Mouse (Mus musculus) kidney, embryonic 16.5 days (tissue): Measurements from ENCODE around the gene Cdc42ep5. TPM values are rescaled to one million over a fixed set of nuclear protein-coding genes. Genes with fewer than 3 reads are reported as not detected.

Experiments
- ATAC-seq: fragments of 200-750 bp; cut with Nextera tagmentation; 2 replicates; pipeline ENCODE4 v1.8.0; 2017; ENCODE audit warnings: moderate TSS enrichment; ENCODE audit not compliant: low FRiP score, low TSS enrichment
- H3K27ac ChIP-seq: fragments of 300-500 bp; sonication (generic); 2 replicates; pipeline ENCODE4 v1.5.1; 2014; ENCODE audit warnings: low read length
- H3K27me3 ChIP-seq: fragments of 300-500 bp; sonication (generic); 2 replicates; pipeline ENCODE4 v1.6.1; 2014; ENCODE audit warnings: low read length, control low read depth, mixed read lengths; ENCODE audit not compliant: insufficient read depth
- H3K36me3 ChIP-seq: fragments of 300-500 bp; sonication (generic); 2 replicates; pipeline ENCODE4 v1.6.1; 2014; ENCODE audit warnings: low read length, control low read depth, mixed read lengths; ENCODE audit not compliant: insufficient read depth
- H3K4me1 ChIP-seq: fragments of 300-500 bp; sonication (generic); 2 replicates; pipeline ENCODE4 v1.6.1; 2014; ENCODE audit warnings: low read length, control low read depth, mixed read lengths; ENCODE audit not compliant: insufficient read depth
- H3K4me2 ChIP-seq: fragments of 300-500 bp; sonication (generic); replicated peaks from 2 replicates; pipeline ENCODE4 v1.6.1; 2014; ENCODE audit warnings: low read depth, low read length
- H3K4me3 ChIP-seq: fragments of 300-500 bp; sonication (generic); 2 replicates; pipeline ENCODE4 v1.5.1; 2014; ENCODE audit warnings: mild to moderate bottlenecking, low read length
- H3K9ac ChIP-seq: fragments of 300-500 bp; sonication (generic); replicated peaks from 2 replicates; pipeline ENCODE4 v1.6.1; 2014; ENCODE audit warnings: low read length
- H3K9me3 ChIP-seq: fragments of 300-500 bp; sonication (generic); 2 replicates; pipeline ENCODE4 v1.6.1; 2016; ENCODE audit warnings: low read length, control low read depth
- WGBS: fragments of 180-500 bp; shearing (Covaris S2); extraction: QIAGEN DNeasy Blood & Tissue Kit; methylation state at CpG from one replicate; pipeline ENCODE4 v1.1.7; 2014; 5-methylcytosine and 5-hydroxymethylcytosine counted together
- polyA plus RNA-seq: library from polyadenylated mRNA; unstranded; fragments of >200 nt; fragmentation: Nextera tagmentation; extraction: Ambion mirVana; gene quantifications from 2 replicates; pipeline ENCODE4 v1.2.1, GENCODE M21; 2015

The Cdc42ep5 gene
- polyA plus RNA-seq, 1 experiment from 2014 or later, result 43.2 TPM

DNA sequence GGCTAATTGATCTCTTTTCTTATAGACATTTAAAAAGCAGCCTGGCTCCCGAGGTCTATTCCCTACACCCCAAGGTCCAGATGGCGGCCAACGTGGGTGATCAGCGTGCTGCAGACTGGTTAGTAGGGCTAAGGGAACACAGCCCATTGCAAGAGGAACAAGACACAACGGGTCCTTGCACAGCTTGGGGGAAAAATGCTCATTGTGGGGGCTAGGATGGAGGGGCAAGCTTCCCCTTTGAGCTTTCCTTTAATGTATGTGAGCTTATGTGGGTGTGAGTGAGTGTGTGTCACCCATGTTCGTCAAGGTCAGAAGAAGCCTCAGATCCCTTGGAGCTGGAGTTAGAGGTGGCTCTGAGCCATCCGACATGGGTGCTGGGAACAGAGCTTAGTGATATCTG lies 26.0 kb downstream of the Cdc42ep5 start:
- Histone ChIP-seq H3K36me3 (peaks cover 52% of the 10 kb centered on the region), H3K27ac (no peak overlapping the region), H3K4me3 (no peak overlapping the region), H3K4me1 (peaks cover 11% of the 10 kb centered on the region), H3K4me2 (no peak overlapping the region), H3K9ac (no peak overlapping the region), H3K9me3 (no peaks in the 10 kb centered on the region), H3K27me3 (no peaks in the 10 kb centered on the region)
- WGBS, result 95% methylated on average over 7 of the region's 7 CpGs
- ATAC-seq, result no peak

DNA sequence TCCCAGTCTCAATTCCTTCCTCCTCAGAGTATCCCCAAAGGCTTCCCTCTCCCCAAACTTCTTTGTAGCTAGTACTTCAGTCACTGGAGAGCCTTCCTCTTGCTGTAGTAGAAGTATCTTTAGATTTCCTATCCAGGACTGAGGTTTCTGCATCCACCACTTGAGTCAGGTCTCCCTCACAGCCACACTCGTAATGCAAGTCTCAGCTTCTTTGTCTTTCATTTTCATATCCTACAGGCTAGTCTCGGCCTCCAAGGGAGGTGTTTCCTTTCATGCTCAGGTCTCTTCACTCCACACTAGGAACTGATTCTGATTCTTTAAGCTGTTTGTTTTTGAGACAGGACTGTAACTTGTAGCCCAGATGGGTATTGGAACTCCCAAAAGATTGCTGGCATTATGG lies 26.5 kb downstream of the Cdc42ep5 start:
- peak overlapping the region; percentile 95 for H3K9ac ChIP-seq
- WGBS, result 81% methylated on average over 2 of the region's 2 CpGs
- ATAC-seq, result no peak
- peaks cover 11% of the 10 kb centered on the region for H3K4me1 ChIP-seq
- H3K36me3 ChIP-seq, result peaks cover 47% of the 10 kb centered on the region
- H3K9me3 ChIP-seq, result no peaks in the 10 kb centered on the region
- H3K4me2 ChIP-seq, result peak overlapping the region; percentile 85
- H3K4me3 ChIP-seq, result peak overlapping the region; percentile 86
- H3K27me3 ChIP-seq, result no peaks in the 10 kb centered on the region
- H3K27ac ChIP-seq, result no peak overlapping the region

DNA sequence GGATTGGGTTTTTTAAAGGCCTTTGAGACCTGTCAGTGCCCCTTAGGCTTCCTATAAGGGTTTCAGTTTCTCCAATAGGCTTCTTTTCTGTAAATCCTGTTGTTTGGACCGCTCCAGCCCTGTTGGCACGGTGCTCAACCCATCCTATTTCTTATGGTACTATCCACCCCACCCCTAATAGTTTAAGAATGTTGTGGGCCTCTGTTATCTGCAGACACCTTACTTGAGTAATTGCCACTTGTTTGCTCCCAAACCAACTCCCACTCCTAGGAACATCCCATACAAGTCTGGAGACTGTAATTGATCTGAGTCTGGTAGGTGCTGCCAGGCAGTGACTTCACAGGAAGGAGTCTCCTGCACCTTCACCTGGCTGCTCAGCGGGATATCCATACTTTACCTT lies 26.9 kb downstream of the Cdc42ep5 start:
- Histone ChIP-seq H3K36me3 (peaks cover 42% of the 10 kb centered on the region), H3K9me3 (no peaks in the 10 kb centered on the region), H3K4me2 (peak overlapping the region; percentile 85), H3K4me1 (peaks cover 11% of the 10 kb centered on the region), H3K4me3 (peak overlapping the region; percentile 86), H3K9ac (peak overlapping the region; percentile 95), H3K27ac (peak overlapping the region; percentile 96; the same call in 1 of the 2 replicates), H3K27me3 (no peaks in the 10 kb centered on the region)
- WGBS, result 56% methylated on average over 3 of the region's 3 CpGs
- no peak for ATAC-seq

DNA sequence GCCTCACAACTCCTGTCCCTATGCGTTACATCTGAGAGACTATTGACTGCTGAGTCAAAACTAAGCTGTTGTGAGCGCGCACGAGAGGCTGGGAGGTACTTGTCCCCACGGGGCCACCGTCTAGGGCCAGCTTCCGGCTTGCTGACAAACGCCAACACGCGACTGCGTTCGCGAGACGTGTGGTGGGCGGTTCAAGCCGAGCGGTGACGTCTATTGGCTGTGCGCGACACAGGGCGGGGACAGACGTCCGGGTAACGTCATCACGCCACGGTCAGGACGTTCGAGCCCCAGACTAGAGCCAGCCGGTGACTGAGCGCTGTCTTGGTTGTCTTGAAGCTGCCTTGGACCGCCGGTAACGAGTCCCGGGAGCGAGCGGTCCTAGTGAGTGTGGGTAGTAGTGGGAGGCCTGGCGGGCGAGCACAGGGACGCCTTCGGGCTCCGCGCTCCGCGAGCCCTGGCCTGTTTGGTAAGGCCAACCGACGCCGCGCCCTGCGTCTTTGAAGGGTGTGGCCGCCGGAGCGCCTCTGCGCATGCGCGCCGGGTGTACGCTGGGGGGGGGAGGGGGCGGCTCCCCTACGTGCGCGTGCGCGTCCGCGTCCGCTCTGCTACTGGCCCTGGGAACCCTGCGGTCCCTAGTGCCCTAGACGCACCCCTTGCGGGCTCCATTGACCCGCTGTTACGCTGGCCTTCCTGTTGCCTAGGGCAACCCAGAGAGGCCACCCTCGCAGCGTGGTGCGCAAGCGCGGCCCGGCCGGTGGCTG lies 27.7 kb downstream of the Cdc42ep5 start, which contains the start of gene Leng8:
Gene Leng8 (plus strand): TSS at position 269 of the 761 bp plus-strand sequence.
- Histone ChIP-seq H3K27me3 (no peaks in the 10 kb centered on the region), H3K36me3 (peaks cover 34% of the 10 kb centered on the region), H3K27ac (peak within 1 kb of the TSS; percentile 96), H3K4me2 (peak within 1 kb of the TSS; percentile 85), H3K4me3 (peak within 1 kb of the TSS; percentile 86), H3K9ac (peak within 1 kb of the TSS; percentile 95), H3K9me3 (no peaks in the 10 kb centered on the region), H3K4me1 (peaks cover 11% of the 10 kb centered on the region)
- 0% methylated on average over 74 of the region's 78 CpGs for WGBS
- ATAC-seq, result peak; percentile 99

DNA sequence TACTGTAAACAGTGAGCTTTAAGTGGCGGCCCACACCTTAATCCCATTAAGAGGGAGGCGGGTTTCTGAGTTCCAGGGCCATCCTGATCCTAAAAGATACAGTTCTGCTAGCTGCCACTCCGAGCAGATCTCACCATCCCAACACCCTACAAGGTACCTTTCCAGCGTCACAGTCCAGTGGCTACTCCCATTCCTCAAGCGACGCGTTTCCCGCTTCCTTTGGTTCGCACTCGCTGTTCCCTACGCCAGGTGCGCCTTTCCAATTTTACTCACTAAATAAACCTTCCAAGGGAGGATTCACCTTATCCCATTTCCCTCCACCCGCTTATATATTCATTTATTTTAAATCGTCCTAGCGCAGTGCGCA lies 28.3 kb downstream of the Cdc42ep5 start:
- H3K9me3 ChIP-seq, result no peaks in the 10 kb centered on the region
- no peaks in the 10 kb centered on the region for H3K27me3 ChIP-seq
- peak overlapping the region; percentile 64; the same call in 1 of the 2 replicates for H3K27ac ChIP-seq
- peak; percentile 37 for ATAC-seq
- peaks cover 11% of the 10 kb centered on the region for H3K4me1 ChIP-seq
- under 1% methylated on average over 16 of the region's 16 CpGs for WGBS
- peaks cover 29% of the 10 kb centered on the region for H3K36me3 ChIP-seq
- H3K4me2 ChIP-seq, result peak overlapping the region; percentile 84
- peak overlapping the region; percentile 86 for H3K4me3 ChIP-seq
- H3K9ac ChIP-seq, result peak overlapping the region; percentile 76

DNA sequence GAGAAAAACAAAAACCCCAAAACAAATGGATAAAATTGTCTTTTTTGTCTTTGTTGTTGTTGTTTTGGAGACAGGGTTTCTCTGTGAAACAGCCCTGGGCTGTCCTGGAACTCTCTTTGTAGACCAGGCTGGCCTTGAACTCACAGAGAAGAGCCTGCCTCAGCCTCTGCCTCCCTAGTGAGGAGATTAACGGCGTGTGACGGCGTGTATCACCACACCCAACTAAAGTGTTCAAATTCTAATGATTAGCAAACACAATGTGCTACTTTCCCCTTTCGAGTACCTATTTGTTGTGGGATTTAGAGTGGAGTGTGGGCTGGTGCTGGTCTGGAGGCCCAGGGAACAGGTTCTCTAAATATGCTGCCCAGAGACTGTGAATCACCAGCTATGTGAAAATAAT lies 29.7 kb downstream of the Cdc42ep5 start:
- peaks cover 15% of the 10 kb centered on the region for H3K36me3 ChIP-seq
- no peak for ATAC-seq
- no peaks in the 10 kb centered on the region for H3K9me3 ChIP-seq
- no peak overlapping the region for H3K27ac ChIP-seq
- no peak overlapping the region for H3K9ac ChIP-seq
- no peak overlapping the region for H3K4me3 ChIP-seq
- H3K4me1 ChIP-seq, result peaks cover 11% of the 10 kb centered on the region
- 85% methylated on average over 5 of the region's 5 CpGs for WGBS
- H3K27me3 ChIP-seq, result no peaks in the 10 kb centered on the region
- no peak overlapping the region for H3K4me2 ChIP-seq

DNA sequence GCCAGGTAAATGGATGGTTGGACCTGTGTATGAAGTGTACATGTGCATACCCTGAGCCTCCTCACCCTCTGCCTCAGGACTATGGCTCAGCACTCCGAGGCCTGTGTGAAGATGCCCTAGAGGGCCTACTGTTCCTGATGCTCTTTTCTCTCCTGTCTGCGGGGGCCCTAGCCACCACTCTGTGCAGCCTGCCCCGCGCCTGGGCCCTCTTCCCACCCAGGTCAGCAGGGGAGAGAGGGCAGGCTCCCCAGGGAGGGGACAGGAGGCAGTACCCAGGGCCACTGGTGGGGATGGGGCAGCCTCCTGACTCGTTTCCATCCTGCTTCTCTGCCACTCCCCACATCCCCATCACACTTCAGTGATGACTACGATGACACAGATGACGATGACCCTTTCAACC lies 31.7 kb downstream of the Cdc42ep5 start:
- ATAC-seq, result no peak
- no peak overlapping the region for H3K4me2 ChIP-seq
- H3K27me3 ChIP-seq, result no peaks in the 10 kb centered on the region
- H3K9ac ChIP-seq, result no peak overlapping the region
- H3K27ac ChIP-seq, result no peak overlapping the region
- no peaks in the 10 kb centered on the region for H3K36me3 ChIP-seq
- 76% methylated on average over 7 of the region's 7 CpGs for WGBS
- H3K9me3 ChIP-seq, result no peaks in the 10 kb centered on the region
- H3K4me3 ChIP-seq, result no peak overlapping the region
- H3K4me1 ChIP-seq, result peaks cover 3% of the 10 kb centered on the region

DNA sequence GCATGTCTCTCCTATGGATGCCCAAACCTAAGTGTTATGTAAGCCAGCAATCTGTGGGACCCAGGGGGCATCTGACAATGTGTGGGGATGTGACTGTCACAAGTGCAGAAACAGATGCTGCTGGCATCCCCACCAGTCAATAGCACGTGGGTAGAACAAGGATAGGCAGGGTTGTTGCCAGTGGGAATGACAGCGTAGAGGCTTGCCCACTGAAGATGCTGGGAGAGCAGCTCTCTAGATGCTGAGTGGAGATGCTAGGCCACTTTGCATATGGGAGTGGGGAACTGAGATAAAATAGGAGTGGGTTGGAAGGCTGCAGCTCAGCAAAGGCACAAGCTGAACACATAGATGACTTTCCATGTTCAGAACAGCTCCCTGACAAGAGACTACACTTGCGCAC lies 32.1 kb downstream of the Cdc42ep5 start:
- 88% methylated on average over 3 of the region's 3 CpGs for WGBS
- no peaks in the 10 kb centered on the region for H3K36me3 ChIP-seq
- no peaks in the 10 kb centered on the region for H3K4me1 ChIP-seq
- H3K9ac ChIP-seq, result no peak overlapping the region
- H3K27ac ChIP-seq, result no peak overlapping the region
- ATAC-seq, result no peak
- no peak overlapping the region for H3K4me3 ChIP-seq
- H3K27me3 ChIP-seq, result no peaks in the 10 kb centered on the region
- H3K4me2 ChIP-seq, result no peak overlapping the region
- no peaks in the 10 kb centered on the region for H3K9me3 ChIP-seq

DNA sequence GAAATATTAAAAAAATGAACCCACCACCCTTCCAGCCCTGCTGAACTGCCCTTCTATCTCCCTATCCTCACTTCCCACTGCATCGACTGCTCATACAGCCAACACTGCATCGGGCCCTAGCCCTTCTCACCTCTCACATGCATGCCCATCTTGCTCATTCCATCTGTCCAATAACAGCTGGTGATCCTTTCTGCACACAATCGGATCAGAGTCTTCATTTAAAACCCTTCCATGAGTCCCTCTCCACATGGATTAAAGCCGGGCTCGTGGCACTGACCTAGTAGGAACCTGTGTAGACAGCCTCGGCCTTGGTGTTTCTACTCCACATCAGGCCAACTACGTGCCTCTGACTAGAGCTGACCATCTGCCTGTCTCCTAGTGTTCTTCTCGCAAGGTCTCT lies 32.7 kb downstream of the Cdc42ep5 start:
- Histone ChIP-seq H3K9ac (no peak overlapping the region), H3K27me3 (no peaks in the 10 kb centered on the region), H3K36me3 (no peaks in the 10 kb centered on the region), H3K27ac (no peak overlapping the region), H3K9me3 (no peaks in the 10 kb centered on the region), H3K4me2 (no peak overlapping the region), H3K4me3 (no peak overlapping the region), H3K4me1 (no peaks in the 10 kb centered on the region)
- ATAC-seq, result no peak
- WGBS, result 96% methylated on average over 8 of the region's 8 CpGs

DNA sequence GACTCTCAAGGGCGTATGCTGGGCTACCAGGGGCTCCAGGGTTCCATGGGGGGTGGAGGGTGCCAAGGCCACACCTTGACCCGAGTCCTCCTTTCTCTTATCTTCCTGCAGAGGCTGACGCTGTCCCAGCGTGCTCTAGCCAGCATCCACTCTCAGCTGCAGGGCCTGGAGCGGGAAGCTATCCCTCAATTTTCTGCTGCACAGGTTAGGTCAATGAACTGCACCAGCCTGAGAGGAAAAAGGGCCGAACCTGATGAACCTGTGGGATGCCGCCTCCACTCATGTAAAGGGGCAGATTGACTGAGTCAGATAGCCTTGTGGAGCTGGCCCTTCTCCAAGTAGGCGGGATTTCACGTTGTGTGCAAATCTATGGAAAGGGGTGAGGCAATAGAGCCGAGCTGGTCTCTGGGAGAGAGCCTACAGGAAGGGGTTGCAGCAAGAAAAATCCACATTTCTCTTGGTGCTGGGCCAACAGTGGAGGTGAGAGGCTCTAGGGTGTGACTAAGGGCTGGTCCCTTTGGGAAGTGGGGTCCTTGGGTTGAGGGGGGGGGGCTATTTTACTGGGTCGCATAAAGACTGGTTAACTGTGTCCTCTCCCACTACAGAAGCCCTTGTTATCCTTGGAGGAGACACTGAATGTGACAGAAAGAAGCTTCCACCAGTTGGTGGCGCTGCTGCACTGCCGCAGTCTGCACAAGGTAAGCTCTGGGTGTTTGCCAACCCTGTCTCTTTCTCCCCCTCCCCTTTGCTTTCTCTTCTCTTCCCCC lies 33.8 kb downstream of the Cdc42ep5 start:
- Histone ChIP-seq H3K36me3 (no peaks in the 10 kb centered on the region), H3K9me3 (no peaks in the 10 kb centered on the region), H3K4me3 (no peak overlapping the region), H3K27me3 (no peaks in the 10 kb centered on the region), H3K4me1 (no peaks in the 10 kb centered on the region), H3K9ac (no peak overlapping the region; the same call in 1 of the 2 replicates), H3K27ac (no peak overlapping the region), H3K4me2 (peak overlapping the region; percentile 5; the same call in 1 of the 2 replicates)
- ATAC-seq, result peak; percentile 52
- WGBS, result 39% methylated on average over 13 of the region's 13 CpGs
